Mouse (Mus musculus) hindbrain, postnatal 0 days (tissue): ENCODE measurements around the gene Mpo. TPM values are rescaled to one million over a fixed set of nuclear protein-coding genes. Genes with fewer than 3 reads are reported as not detected.

Experiments used
- ATAC-seq: fragments of 200-750 bp; cut with Nextera tagmentation; 2 replicates; pipeline ENCODE4 v1.8.0; 2017; ENCODE audit warnings: mild to moderate bottlenecking, moderate TSS enrichment, moderate library complexity
- DNase-seq: peaks from one replicate; pipeline ENCODE4 v3.0.0-alpha.2; 2015; ENCODE audit warnings: low spot score
- H3K27ac ChIP-seq: fragments of 300-500 bp; sonication (generic); 2 replicates; pipeline ENCODE4 v1.5.1; 2014; ENCODE audit warnings: mild to moderate bottlenecking
- H3K27me3 ChIP-seq: fragments of 300-500 bp; sonication (generic); 2 replicates; pipeline ENCODE4 v1.6.1; 2014; ENCODE audit warnings: low read length, mixed read lengths; ENCODE audit not compliant: insufficient read depth
- H3K36me3 ChIP-seq: fragments of 300-500 bp; sonication (generic); 2 replicates; pipeline ENCODE4 v1.6.1; 2014; ENCODE audit warnings: low read length, mixed read lengths; ENCODE audit not compliant: insufficient read depth
- H3K4me1 ChIP-seq: fragments of 300-500 bp; sonication (generic); 2 replicates; pipeline ENCODE4 v1.6.1; 2014; ENCODE audit warnings: antibody characterized with exemption, low read length, mixed read lengths; ENCODE audit not compliant: insufficient read depth
- H3K4me2 ChIP-seq: fragments of 300-500 bp; sonication (generic); 2 replicates; pipeline ENCODE4 v1.6.1; 2014; ENCODE audit warnings: low read depth, mild to moderate bottlenecking, low read length, moderate library complexity, mixed read lengths
- H3K4me3 ChIP-seq: fragments of 300-500 bp; sonication (generic); 2 replicates; pipeline ENCODE4 v1.5.1; 2014; ENCODE audit warnings: low read length
- H3K9ac ChIP-seq: fragments of 300-500 bp; sonication (generic); replicated peaks from 2 replicates; pipeline ENCODE4 v1.6.1; 2014; ENCODE audit warnings: mild to moderate bottlenecking, low read length, moderate library complexity, mixed read lengths
- H3K9me3 ChIP-seq: fragments of 300-500 bp; sonication (generic); 2 replicates; pipeline ENCODE4 v1.6.1; 2016; ENCODE audit warnings: low read length, mixed read lengths
- CTCF ChIP-seq: IDR thresholded peaks from 2 replicates; pipeline ENCODE4 v1.5.1; 2016; ENCODE audit warnings: antibody characterized with exemption, control low read depth, low read depth
- WGBS: fragments of 180-500 bp; shearing (Covaris S2); extraction: QIAGEN DNeasy Blood & Tissue Kit; methylation state at CpG from one replicate; pipeline ENCODE4 v1.1.7; 2014; 5-methylcytosine and 5-hydroxymethylcytosine counted together
- polyA plus RNA-seq: library from polyadenylated mRNA; unstranded; fragments of >200 nt; fragmentation: Nextera tagmentation; extraction: Ambion mirVana; gene quantifications from 2 replicates; pipeline ENCODE4 v1.2.1, GENCODE M21; 2015
- total RNA-seq: library from RNA; depleted of rRNA; stranded (reverse); fragments of >200 nt; gene quantifications from 2 replicates; pipeline ENCODE4 v1.2.3, GENCODE M21; 2014

Mpo gene
- total and polyA plus RNA-seq, 2 experiments from 2014 or later, result 0.10 to 0.37 TPM

DNA sequence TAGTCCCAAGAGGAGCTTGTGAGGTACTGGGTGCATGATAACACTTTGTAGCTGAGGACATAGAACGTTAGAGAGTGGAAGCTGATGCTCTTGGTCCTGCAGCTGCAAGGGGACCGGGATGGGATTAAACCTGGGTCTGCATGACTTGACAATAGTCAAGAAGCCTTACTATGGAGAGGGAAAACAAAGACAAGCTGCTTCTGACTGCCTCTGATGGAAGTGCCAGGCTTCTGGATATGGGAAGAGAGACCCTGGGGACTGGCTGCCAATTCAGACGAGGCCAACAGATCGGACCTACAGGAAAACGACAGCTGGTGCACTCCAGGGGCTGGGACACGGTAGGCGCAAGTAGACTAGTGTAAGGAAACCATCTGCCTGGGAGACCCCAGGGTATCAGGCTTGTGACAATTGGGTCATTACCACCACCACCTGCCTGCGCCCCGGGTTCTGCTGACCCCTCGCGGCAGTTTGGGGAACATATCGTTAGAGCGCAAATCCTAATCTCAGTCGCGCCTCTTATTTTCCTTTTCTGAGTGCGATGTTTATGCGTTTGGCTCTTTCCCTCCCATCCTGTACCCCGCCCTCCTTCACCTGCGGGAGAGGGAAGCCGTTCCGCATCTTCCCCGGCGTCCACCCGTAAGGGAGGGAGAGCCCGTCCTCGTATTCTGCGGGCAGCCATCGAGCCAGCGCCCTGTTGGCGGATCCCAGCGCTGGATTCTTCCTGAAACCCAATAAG, 23.5 kb downstream of the Mpo start:
- Histone ChIP-seq H3K27me3 (no peaks in the 10 kb centered on the region), H3K9ac (peak overlapping the region; percentile 49), H3K4me1 (peaks cover 6% of the 10 kb centered on the region; the same call in 1 of the 2 replicates), H3K4me2 (peak overlapping the region; percentile 66), H3K36me3 (no peaks in the 10 kb centered on the region), H3K9me3 (no peaks in the 10 kb centered on the region), H3K4me3 (peak overlapping the region; percentile 33), H3K27ac (peak overlapping the region; percentile 67)
- WGBS, result 2% methylated on average over 31 of the region's 31 CpGs
- peak; percentile 89 for DNase-seq
- ATAC-seq, result peak; percentile 91
- peak; percentile 89 for TF ChIP-seq CTCF

DNA sequence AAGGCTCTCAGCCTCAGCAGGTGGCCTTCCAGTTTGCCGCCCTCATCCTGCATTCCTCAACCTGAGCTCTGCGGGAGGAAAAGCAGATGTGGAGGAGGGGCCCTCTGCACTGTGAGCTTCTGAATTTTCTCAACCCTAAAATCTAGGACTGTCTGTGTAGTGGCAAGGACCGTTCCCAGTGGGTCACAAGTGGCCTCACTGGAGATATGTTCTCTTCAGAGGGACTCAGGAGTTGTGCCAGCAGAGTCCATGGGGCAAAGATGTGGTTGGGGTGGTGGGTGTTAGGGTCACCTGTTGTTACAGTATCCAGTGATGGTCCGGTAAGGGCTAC, 24.0 kb downstream of the Mpo start:
- DNase-seq, result no peak
- peak overlapping the region; percentile 67; the same call in 1 of the 2 replicates for H3K27ac ChIP-seq
- TF ChIP-seq CTCF, result no peak
- H3K9me3 ChIP-seq, result no peaks in the 10 kb centered on the region
- no peak for ATAC-seq
- peak overlapping the region; percentile 49 for H3K9ac ChIP-seq
- H3K27me3 ChIP-seq, result no peaks in the 10 kb centered on the region
- H3K36me3 ChIP-seq, result no peaks in the 10 kb centered on the region
- peaks cover 6% of the 10 kb centered on the region; the same call in 1 of the 2 replicates for H3K4me1 ChIP-seq
- H3K4me3 ChIP-seq, result peak overlapping the region; percentile 33
- 33% methylated on average over 4 of the region's 4 CpGs for WGBS
- peak overlapping the region; percentile 66 for H3K4me2 ChIP-seq

DNA sequence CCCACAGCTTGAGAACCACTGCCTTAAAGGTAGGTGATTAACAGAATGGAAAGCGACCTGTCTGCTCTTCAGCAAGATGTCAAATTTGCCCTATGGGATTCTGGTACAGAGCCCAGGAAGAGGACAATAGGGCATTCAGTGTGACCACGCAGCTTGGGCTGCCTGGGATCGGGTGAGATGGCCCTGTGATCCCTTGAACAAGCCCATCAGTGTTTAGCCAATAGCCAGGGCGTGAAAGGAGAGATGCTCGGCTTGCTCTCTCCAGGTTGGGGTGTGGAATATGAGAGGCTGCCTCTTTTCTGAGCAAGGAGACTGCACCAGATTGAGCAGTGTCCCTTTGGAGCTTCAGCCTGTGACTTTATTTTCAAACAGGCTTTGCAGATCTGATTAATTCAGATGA, 28.1 kb downstream of the Mpo start:
- no peak for TF ChIP-seq CTCF
- WGBS, result 35% methylated on average over 5 of the region's 5 CpGs
- H3K4me3 ChIP-seq, result no peak overlapping the region
- peaks cover 6% of the 10 kb centered on the region; the same call in 1 of the 2 replicates for H3K4me1 ChIP-seq
- ATAC-seq (no peak), DNase-seq (no peak)
- H3K9me3 ChIP-seq, result no peaks in the 10 kb centered on the region
- no peak overlapping the region for H3K27ac ChIP-seq
- H3K27me3 ChIP-seq, result no peaks in the 10 kb centered on the region
- no peak overlapping the region for H3K9ac ChIP-seq
- H3K4me2 ChIP-seq, result no peak overlapping the region
- no peaks in the 10 kb centered on the region for H3K36me3 ChIP-seq

DNA sequence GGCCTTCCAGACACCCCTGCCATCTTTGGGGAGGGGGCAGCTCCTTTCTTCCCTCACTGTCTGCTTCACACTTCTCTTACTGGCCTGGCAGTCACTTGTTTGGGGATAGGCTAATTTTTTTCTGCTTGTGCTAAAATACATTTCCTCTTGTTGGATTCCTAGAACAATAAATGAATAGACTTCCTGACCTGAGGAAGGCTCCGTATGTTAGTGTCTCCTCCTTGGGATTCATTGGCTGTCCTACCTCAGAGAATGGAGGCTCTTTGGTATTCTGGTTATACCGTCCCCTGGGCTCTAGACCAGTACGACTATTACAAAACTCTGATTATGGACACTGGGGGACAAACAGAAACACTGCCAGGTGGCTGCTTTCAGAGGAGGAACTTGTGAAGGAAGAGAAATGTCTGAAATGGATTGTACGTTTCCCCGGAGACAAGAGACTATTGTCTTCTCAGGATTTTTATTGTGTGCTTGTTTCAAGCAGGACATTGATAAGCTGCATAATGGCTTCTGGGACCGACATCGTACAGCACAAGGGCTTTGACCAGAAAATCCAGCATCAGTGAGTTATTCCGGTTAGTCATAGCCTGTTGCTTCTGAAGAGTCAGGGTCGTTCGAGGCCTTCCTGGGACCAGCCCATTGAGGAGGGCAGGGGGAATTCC, 35.0 kb downstream of the Mpo start, which contains the start of gene Lpo:
TSS of gene Lpo (minus strand) at position 51 of the 662 bp plus-strand sequence.
- TF ChIP-seq CTCF, result no peak
- H3K27me3 ChIP-seq, result no peaks in the 10 kb centered on the region
- H3K9ac ChIP-seq, result no peak within 1 kb of the TSS
- ATAC-seq, result peak; percentile 64; the same call in 1 of the 2 replicates
- no peaks in the 10 kb centered on the region for H3K4me1 ChIP-seq
- H3K4me2 ChIP-seq, result no peak within 1 kb of the TSS
- no peaks in the 10 kb centered on the region for H3K9me3 ChIP-seq
- H3K4me3 ChIP-seq, result no peak within 1 kb of the TSS
- H3K36me3 ChIP-seq, result no peaks in the 10 kb centered on the region
- peak; percentile 38 for DNase-seq
- WGBS, result 31% methylated on average over 10 of the region's 10 CpGs
- peak within 1 kb of the TSS; percentile 48; the same call in 1 of the 2 replicates for H3K27ac ChIP-seq

DNA sequence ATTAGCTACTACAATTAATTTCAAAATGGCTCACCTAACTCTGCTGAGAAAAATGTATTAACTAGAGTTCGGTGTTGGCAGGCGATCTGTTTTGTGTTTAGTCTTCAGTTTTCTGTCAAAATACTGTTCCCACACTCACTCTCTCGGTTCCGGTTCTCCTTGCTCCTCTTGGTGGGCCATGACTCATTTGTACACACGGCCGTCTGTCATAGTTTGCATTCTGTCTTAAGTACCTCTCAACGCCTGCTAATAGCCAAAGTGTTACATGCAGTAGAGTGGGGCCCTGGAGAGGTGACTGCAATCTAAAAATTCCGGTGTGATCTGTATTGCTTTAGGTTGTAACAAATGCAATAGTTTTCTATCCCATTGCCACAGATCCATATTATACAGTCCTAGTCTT, 47.3 kb downstream of the Mpo start:
- DNase-seq (no peak), ATAC-seq (no peak)
- Histone ChIP-seq H3K27me3 (no peaks in the 10 kb centered on the region), H3K4me3 (no peak overlapping the region), H3K9ac (no peak overlapping the region), H3K27ac (no peak overlapping the region), H3K9me3 (no peaks in the 10 kb centered on the region), H3K4me1 (no peaks in the 10 kb centered on the region), H3K4me2 (no peak overlapping the region), H3K36me3 (no peaks in the 10 kb centered on the region)
- WGBS, result 90% methylated on average over 8 of the region's 8 CpGs
- TF ChIP-seq CTCF, result no peak

DNA sequence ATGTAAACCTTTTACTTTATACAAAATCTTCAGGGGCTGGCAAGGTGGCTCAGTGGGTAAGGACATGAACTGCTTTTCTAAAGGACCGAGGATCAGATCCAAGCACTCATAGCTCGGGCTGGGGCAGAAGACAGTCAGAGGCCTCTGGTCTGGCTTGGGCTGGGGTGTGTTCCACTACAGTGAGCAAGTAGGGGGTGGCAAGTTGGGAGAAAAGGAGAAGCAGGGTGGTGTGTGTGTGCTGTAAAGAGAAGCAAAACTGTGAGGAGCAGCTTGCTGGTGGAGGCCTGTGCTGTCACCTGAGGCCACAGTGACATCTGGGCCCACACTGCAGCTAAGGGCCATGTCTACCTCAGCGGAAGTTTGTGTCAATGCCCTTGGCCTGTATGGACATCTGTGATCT, 48.1 kb downstream of the Mpo start:
- Histone ChIP-seq H3K27me3 (no peaks in the 10 kb centered on the region), H3K4me3 (no peak overlapping the region), H3K9ac (no peak overlapping the region), H3K36me3 (no peaks in the 10 kb centered on the region), H3K4me2 (no peak overlapping the region), H3K4me1 (no peaks in the 10 kb centered on the region), H3K27ac (no peak overlapping the region), H3K9me3 (no peaks in the 10 kb centered on the region)
- WGBS, result 92% methylated on average over 3 of the region's 3 CpGs
- ATAC-seq (no peak), DNase-seq (no peak)
- no peak for TF ChIP-seq CTCF
